Mouse (Mus musculus): ENCODE measurements around the gene Tex46. TPM values are rescaled to one million over a fixed set of nuclear protein-coding genes. Genes with fewer than 3 reads are reported as not detected.

Tex46 gene
- not detected in 2 replicates for polyA plus RNA-seq (2015; fragmentation: Nextera tagmentation; extraction: Ambion mirVana)

- H3K36me3 ChIP-seq (ENCODE audit: insufficient read depth, low read length) = no peaks in the 10 kb centered on the region
- H3K9ac ChIP-seq (replicated peaks; ENCODE audit: low read length) = no peak within 1 kb of the TSS
- no peak within 1 kb of the TSS for H3K27ac ChIP-seq (ENCODE audit: low read length)
- no peak within 1 kb of the TSS for H3K4me2 ChIP-seq (replicated peaks; ENCODE audit: low read depth, low read length)
- no peak within 1 kb of the TSS for H3K4me3 ChIP-seq (ENCODE audit: low read length)
- ATAC-seq (ENCODE audit: low FRiP score, low TSS enrichment) = no peak
- H3K9me3 ChIP-seq (ENCODE audit: low read length) = no peaks in the 10 kb centered on the region
- 68% methylated on average over 4 of the region's 4 CpGs for WGBS
- H3K4me1 ChIP-seq (ENCODE audit: insufficient read depth, low read length) = no peaks in the 10 kb centered on the region
- no peaks in the 10 kb centered on the region for H3K27me3 ChIP-seq (ENCODE audit: insufficient read depth, low read length)
Observed at GRCm38 (mm10) chr4:136610387-136610856, at the start of gene Tex46. Tex46 (plus strand) TSS chr4:136610437.

GRCm38 (mm10) chr4:136562755-136563154 lies 47.5 kb upstream of the Tex46 start:
- no peak for ATAC-seq (ENCODE audit: low FRiP score, low TSS enrichment)
- Histone ChIP-seq H3K9me3 (ENCODE audit: low read length) (no peaks in the 10 kb centered on the region), H3K27ac (ENCODE audit: low read length) (no peak overlapping the region), H3K4me1 (ENCODE audit: insufficient read depth, low read length) (no peaks in the 10 kb centered on the region), H3K4me2 (replicated peaks; ENCODE audit: low read depth, low read length) (no peak overlapping the region), H3K4me3 (ENCODE audit: low read length) (no peak overlapping the region), H3K27me3 (ENCODE audit: insufficient read depth, low read length) (no peaks in the 10 kb centered on the region), H3K36me3 (ENCODE audit: insufficient read depth, low read length) (peaks cover 41% of the 10 kb centered on the region), H3K9ac (replicated peaks; ENCODE audit: low read length) (no peak overlapping the region)
- WGBS = 85% methylated on average over 6 of the region's 6 CpGs

GRCm38 (mm10) chr4:136568629-136569028 lies 41.6 kb upstream of the Tex46 start:
- no peaks in the 10 kb centered on the region for H3K27me3 ChIP-seq (ENCODE audit: insufficient read depth, low read length)
- no peaks in the 10 kb centered on the region for H3K9me3 ChIP-seq (ENCODE audit: low read length)
- no peaks in the 10 kb centered on the region for H3K4me1 ChIP-seq (ENCODE audit: insufficient read depth, low read length)
- peaks cover 45% of the 10 kb centered on the region for H3K36me3 ChIP-seq (ENCODE audit: insufficient read depth, low read length)
- 75% methylated on average over 3 of the region's 3 CpGs for WGBS
- ATAC-seq (ENCODE audit: low FRiP score, low TSS enrichment) = no peak
- no peak overlapping the region for H3K9ac ChIP-seq (replicated peaks; ENCODE audit: low read length)
- H3K4me3 ChIP-seq (ENCODE audit: low read length) = no peak overlapping the region
- H3K4me2 ChIP-seq (replicated peaks; ENCODE audit: low read depth, low read length) = no peak overlapping the region
- H3K27ac ChIP-seq (ENCODE audit: low read length) = no peak overlapping the region

GRCm38 (mm10) chr4:136569998-136570397 lies 40.2 kb upstream of the Tex46 start:
- no peak for ATAC-seq (ENCODE audit: low FRiP score, low TSS enrichment)
- no peak overlapping the region for H3K27ac ChIP-seq (ENCODE audit: low read length)
- no peak overlapping the region for H3K9ac ChIP-seq (replicated peaks; ENCODE audit: low read length)
- peaks cover 42% of the 10 kb centered on the region for H3K36me3 ChIP-seq (ENCODE audit: insufficient read depth, low read length)
- no peaks in the 10 kb centered on the region for H3K27me3 ChIP-seq (ENCODE audit: insufficient read depth, low read length)
- no peaks in the 10 kb centered on the region for H3K4me1 ChIP-seq (ENCODE audit: insufficient read depth, low read length)
- no peak overlapping the region for H3K4me3 ChIP-seq (ENCODE audit: low read length)
- H3K4me2 ChIP-seq (replicated peaks; ENCODE audit: low read depth, low read length) = no peak overlapping the region
- no peaks in the 10 kb centered on the region for H3K9me3 ChIP-seq (ENCODE audit: low read length)

GRCm38 (mm10) chr4:136581885-136582284 lies 28.4 kb upstream of the Tex46 start:
- Histone ChIP-seq H3K4me3 (ENCODE audit: low read length) (no peak overlapping the region), H3K9ac (replicated peaks; ENCODE audit: low read length) (no peak overlapping the region), H3K4me2 (replicated peaks; ENCODE audit: low read depth, low read length) (no peak overlapping the region), H3K9me3 (ENCODE audit: low read length) (no peaks in the 10 kb centered on the region), H3K4me1 (ENCODE audit: insufficient read depth, low read length) (peaks cover 5% of the 10 kb centered on the region; the same call in 1 of the 2 replicates), H3K27me3 (ENCODE audit: insufficient read depth, low read length) (no peaks in the 10 kb centered on the region), H3K36me3 (ENCODE audit: insufficient read depth, low read length) (peaks cover 2% of the 10 kb centered on the region), H3K27ac (ENCODE audit: low read length) (no peak overlapping the region)
- 57% methylated on average over 3 of the region's 3 CpGs for WGBS
- ATAC-seq (ENCODE audit: low FRiP score, low TSS enrichment) = no peak

DNA sequence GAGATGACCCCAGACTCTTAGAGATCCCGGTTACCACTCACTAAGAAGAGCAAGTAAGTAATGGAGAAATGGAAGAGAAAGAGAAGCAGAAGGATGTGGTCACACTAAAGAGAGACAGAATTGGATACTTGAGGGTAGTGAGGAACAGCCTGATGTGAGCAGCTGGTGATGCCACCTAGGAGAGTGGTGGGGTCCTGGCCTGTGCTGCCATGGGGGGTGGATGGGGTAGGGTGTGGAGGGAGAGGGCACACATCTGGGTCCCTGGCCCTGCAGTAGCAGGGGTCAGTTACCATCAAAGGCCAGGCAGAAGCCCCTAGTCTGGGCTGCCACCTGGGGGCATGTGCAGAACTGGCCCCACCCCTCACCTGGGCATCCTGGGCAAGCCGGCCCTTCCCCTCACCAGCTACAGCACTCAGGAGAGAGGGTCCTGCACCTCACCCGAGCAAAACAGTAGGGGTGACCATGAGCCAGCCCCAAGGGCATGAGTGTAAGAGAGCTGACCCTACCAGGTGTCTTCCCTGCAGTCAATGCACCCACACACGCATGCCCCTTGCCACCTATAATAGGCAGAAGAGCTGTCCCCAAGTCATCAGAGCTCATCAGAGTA lies 22.9 kb upstream of the Tex46 start:
- WGBS = 86% methylated on average over 4 of the region's 4 CpGs
- H3K4me3 ChIP-seq (ENCODE audit: low read length) = no peak overlapping the region

GRCm38 (mm10) chr4:136588003-136588402 lies 22.2 kb upstream of the Tex46 start:
- no peak overlapping the region for H3K9ac ChIP-seq (replicated peaks; ENCODE audit: low read length)
- no peak for ATAC-seq (ENCODE audit: low FRiP score, low TSS enrichment)
- no peak overlapping the region for H3K4me2 ChIP-seq (replicated peaks; ENCODE audit: low read depth, low read length)
- no peak overlapping the region for H3K4me3 ChIP-seq (ENCODE audit: low read length)
- 87% methylated on average over 4 of the region's 4 CpGs for WGBS
- H3K27ac ChIP-seq (ENCODE audit: low read length) = no peak overlapping the region
- H3K36me3 ChIP-seq (ENCODE audit: insufficient read depth, low read length) = peaks cover 7% of the 10 kb centered on the region; the same call in 1 of the 2 replicates
- 0 out of 2 replicates have a peak, but pooled peaks cover 4% of the 10 kb centered on the region for H3K4me1 ChIP-seq (ENCODE audit: insufficient read depth, low read length)
- no peaks in the 10 kb centered on the region for H3K27me3 ChIP-seq (ENCODE audit: insufficient read depth, low read length)
- no peaks in the 10 kb centered on the region for H3K9me3 ChIP-seq (ENCODE audit: low read length)

More for the DNA sequence above, 22.9 kb upstream of the Tex46 start:
- Histone ChIP-seq H3K27ac (ENCODE audit: low read length) (no peak overlapping the region), H3K4me2 (replicated peaks; ENCODE audit: low read depth, low read length) (no peak overlapping the region), H3K9me3 (ENCODE audit: low read length) (no peaks in the 10 kb centered on the region), H3K9ac (replicated peaks; ENCODE audit: low read length) (no peak overlapping the region), H3K36me3 (ENCODE audit: insufficient read depth, low read length) (peaks cover 4% of the 10 kb centered on the region; the same call in 1 of the 2 replicates), H3K27me3 (ENCODE audit: insufficient read depth, low read length) (no peaks in the 10 kb centered on the region), H3K4me1 (ENCODE audit: insufficient read depth, low read length) (no peaks in the 10 kb centered on the region)
- no peak for ATAC-seq (ENCODE audit: low FRiP score, low TSS enrichment)

DNA sequence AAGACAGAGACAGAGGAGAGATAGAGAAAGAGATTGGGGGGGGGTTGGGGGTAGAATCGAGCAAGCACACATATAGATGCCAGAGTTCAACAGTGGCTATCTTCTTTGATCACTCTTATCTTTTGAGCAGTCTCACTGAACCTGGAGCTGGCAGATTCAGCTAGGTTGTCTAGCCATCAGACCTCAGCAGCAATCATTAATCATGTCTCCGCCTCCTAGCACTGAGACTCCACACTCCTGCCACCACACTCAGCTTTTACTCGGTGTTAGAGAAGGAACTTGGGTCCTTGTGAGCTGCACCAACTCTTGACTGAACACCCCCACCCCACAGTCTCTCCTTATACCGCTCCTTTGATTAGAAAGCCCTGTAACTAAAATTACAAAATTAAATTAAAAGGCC lies 18.1 kb upstream of the Tex46 start:
- 51% methylated on average over 4 of the region's 4 CpGs for whole genome bisulfite sequencing

GRCm38 (mm10) chr4:136594006-136594405 lies 16.2 kb upstream of the Tex46 start:
- 0 out of 2 replicates have a peak, but pooled peaks cover 10% of the 10 kb centered on the region for H3K4me1 ChIP-seq (ENCODE audit: insufficient read depth, low read length)
- no peak overlapping the region for H3K4me2 ChIP-seq (replicated peaks; ENCODE audit: low read depth, low read length)
- H3K27me3 ChIP-seq (ENCODE audit: insufficient read depth, low read length) = no peaks in the 10 kb centered on the region
- ATAC-seq (ENCODE audit: low FRiP score, low TSS enrichment) = no peak
- no peak overlapping the region for H3K27ac ChIP-seq (ENCODE audit: low read length)
- no peak overlapping the region for H3K4me3 ChIP-seq (ENCODE audit: low read length)
- H3K36me3 ChIP-seq (ENCODE audit: insufficient read depth, low read length) = peaks cover 10% of the 10 kb centered on the region; the same call in 1 of the 2 replicates
- H3K9me3 ChIP-seq (ENCODE audit: low read length) = no peaks in the 10 kb centered on the region
- 87% methylated on average over 2 of the region's 2 CpGs for WGBS
- H3K9ac ChIP-seq (replicated peaks; ENCODE audit: low read length) = no peak overlapping the region

More for the DNA sequence above, 18.1 kb upstream of the Tex46 start:
- H3K4me3 ChIP-seq (ENCODE audit: low read length) = no peak overlapping the region
- 0 out of 2 replicates have a peak, but pooled peaks cover 10% of the 10 kb centered on the region for H3K4me1 ChIP-seq (ENCODE audit: insufficient read depth, low read length)
- H3K27ac ChIP-seq (ENCODE audit: low read length) = 0 out of 2 replicates have a peak overlapping the region, but pooled peaks have one; percentile 24
- H3K4me2 ChIP-seq (replicated peaks; ENCODE audit: low read depth, low read length) = no peak overlapping the region
- no peak for ATAC-seq (ENCODE audit: low FRiP score, low TSS enrichment)
- no peaks in the 10 kb centered on the region for H3K27me3 ChIP-seq (ENCODE audit: insufficient read depth, low read length)
- peaks cover 7% of the 10 kb centered on the region; the same call in 1 of the 2 replicates for H3K36me3 ChIP-seq (ENCODE audit: insufficient read depth, low read length)
- no peaks in the 10 kb centered on the region for H3K9me3 ChIP-seq (ENCODE audit: low read length)
- H3K9ac ChIP-seq (replicated peaks; ENCODE audit: low read length) = no peak overlapping the region

GRCm38 (mm10) chr4:136595221-136595620 lies 15.0 kb upstream of the Tex46 start:
- Histone ChIP-seq H3K9ac (replicated peaks; ENCODE audit: low read length) (no peak overlapping the region), H3K27me3 (ENCODE audit: insufficient read depth, low read length) (no peaks in the 10 kb centered on the region), H3K4me3 (ENCODE audit: low read length) (no peak overlapping the region), H3K4me1 (ENCODE audit: insufficient read depth, low read length) (peaks cover 11% of the 10 kb centered on the region), H3K27ac (ENCODE audit: low read length) (no peak overlapping the region), H3K9me3 (ENCODE audit: low read length) (no peaks in the 10 kb centered on the region), H3K4me2 (replicated peaks; ENCODE audit: low read depth, low read length) (no peak overlapping the region), H3K36me3 (ENCODE audit: insufficient read depth, low read length) (peaks cover 10% of the 10 kb centered on the region; the same call in 1 of the 2 replicates)
- no peak for ATAC-seq (ENCODE audit: low FRiP score, low TSS enrichment)
- 51% methylated on average over 6 of the region's 6 CpGs for WGBS
